Mouse (Mus musculus) heart, embryonic 13.5 days (tissue): ENCODE measurements around the gene Slc9a9. TPM values are rescaled to one million over a fixed set of nuclear protein-coding genes. Genes with fewer than 3 reads are reported as not detected.

Experiments
- ATAC-seq: fragments of 200-750 bp; cut with Nextera tagmentation; 2 replicates; pipeline ENCODE4 v1.8.0; 2017; ENCODE audit warnings: moderate TSS enrichment; ENCODE audit not compliant: insufficient number of reproducible peaks, low FRiP score, low TSS enrichment; ENCODE audit errors: extremely low read depth
- H3K27ac ChIP-seq: fragments of 300-500 bp; sonication (generic); replicated peaks from 2 replicates; pipeline ENCODE4 v1.5.1; 2015; ENCODE audit warnings: moderate library complexity, mild to moderate bottlenecking, inconsistent platforms
- H3K27me3 ChIP-seq: fragments of 300-500 bp; sonication (generic); replicated peaks from 2 replicates; pipeline ENCODE4 v1.6.1; 2015; ENCODE audit warnings: mild to moderate bottlenecking, inconsistent platforms
- H3K36me3 ChIP-seq: fragments of 300-500 bp; sonication (generic); 2 replicates; pipeline ENCODE4 v1.6.1; 2015; ENCODE audit warnings: mild to moderate bottlenecking, inconsistent platforms
- H3K4me1 ChIP-seq: fragments of 300-500 bp; sonication (generic); 2 replicates; pipeline ENCODE4 v1.6.1; 2015; ENCODE audit warnings: inconsistent platforms
- H3K4me2 ChIP-seq: fragments of 300-500 bp; sonication (generic); 2 replicates; pipeline ENCODE4 v1.6.1; 2015; ENCODE audit warnings: inconsistent platforms, mild to moderate bottlenecking, moderate library complexity
- H3K4me3 ChIP-seq: fragments of 300-500 bp; sonication (generic); 2 replicates; pipeline ENCODE4 v1.5.1; 2015; ENCODE audit warnings: moderate library complexity, mild to moderate bottlenecking, inconsistent platforms
- H3K9ac ChIP-seq: fragments of 300-500 bp; sonication (generic); 2 replicates; pipeline ENCODE4 v1.6.1; 2015; ENCODE audit warnings: inconsistent platforms, mild to moderate bottlenecking, moderate library complexity
- H3K9me3 ChIP-seq: fragments of 300-500 bp; sonication (generic); 2 replicates; pipeline ENCODE4 v1.6.1; 2016; ENCODE audit warnings: inconsistent platforms
- WGBS: fragments of 180-500 bp; shearing (Covaris S2); methylation state at CpG from one replicate; pipeline ENCODE4 v1.1.7; 2015; ENCODE audit warnings: mixed read lengths; 5-methylcytosine and 5-hydroxymethylcytosine counted together
- polyA plus RNA-seq: library from polyadenylated mRNA; unstranded; fragments of >200 nt; fragmentation: Nextera tagmentation; extraction: Ambion mirVana; gene quantifications from 2 replicates; pipeline ENCODE4 v1.2.1, GENCODE M21; 2015

The Slc9a9 gene
- polyA plus RNA-seq, 1 experiment from 2014 or later: 3.7 TPM

DNA sequence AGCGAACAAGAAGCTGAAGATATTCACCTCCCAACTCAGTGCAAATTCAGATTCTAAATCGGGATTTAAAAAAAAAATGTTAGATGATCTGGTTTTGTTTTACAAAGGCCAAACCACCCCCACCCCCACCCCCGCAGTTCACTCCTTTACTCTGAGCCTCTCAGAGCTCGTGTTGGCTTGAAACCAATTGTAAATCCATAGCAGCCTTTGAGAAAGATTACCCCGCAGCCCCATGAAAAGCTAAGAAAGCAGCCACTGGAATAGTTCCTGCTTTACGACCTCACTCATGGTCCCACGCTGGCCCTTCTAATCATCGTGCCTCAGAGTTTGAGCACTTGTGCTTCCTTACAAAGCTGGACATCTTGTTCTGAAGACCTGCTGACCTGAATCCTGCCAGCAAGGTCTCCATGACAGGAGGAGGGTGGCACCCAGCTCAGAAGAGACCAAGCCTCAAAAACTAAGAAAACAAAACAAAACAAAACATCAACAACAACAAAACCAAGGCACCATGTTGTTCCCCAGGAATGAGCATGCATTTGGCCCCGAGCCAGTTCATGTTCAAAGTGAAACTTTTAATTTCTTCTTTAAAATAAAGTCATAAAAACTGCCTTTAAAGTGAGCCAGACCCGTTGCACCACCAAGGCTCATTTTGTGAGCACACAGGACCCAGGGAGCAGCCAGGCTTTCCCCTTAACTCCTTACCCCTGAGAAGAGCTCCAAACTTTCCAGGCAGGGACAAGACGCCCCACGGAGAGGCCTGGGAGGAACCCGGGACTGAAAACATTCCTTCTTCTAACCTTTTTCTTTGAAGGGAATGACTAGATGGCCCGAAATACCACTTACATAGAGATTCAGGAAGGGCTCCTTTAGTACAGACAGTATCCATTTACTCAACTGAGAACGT, 516.9 kb downstream of the Slc9a9 start:
- 58% methylated on average over 15 of the region's 15 CpGs for WGBS
- peak overlapping the region; percentile 73 for H3K27ac ChIP-seq
- H3K36me3 ChIP-seq: no peaks in the 10 kb centered on the region
- peaks cover 4% of the 10 kb centered on the region for H3K27me3 ChIP-seq
- H3K9ac ChIP-seq: no peak overlapping the region
- H3K4me1 ChIP-seq: peaks cover 43% of the 10 kb centered on the region
- ATAC-seq: no peak
- no peak overlapping the region for H3K4me3 ChIP-seq
- no peaks in the 10 kb centered on the region for H3K9me3 ChIP-seq
- no peak overlapping the region for H3K4me2 ChIP-seq

DNA sequence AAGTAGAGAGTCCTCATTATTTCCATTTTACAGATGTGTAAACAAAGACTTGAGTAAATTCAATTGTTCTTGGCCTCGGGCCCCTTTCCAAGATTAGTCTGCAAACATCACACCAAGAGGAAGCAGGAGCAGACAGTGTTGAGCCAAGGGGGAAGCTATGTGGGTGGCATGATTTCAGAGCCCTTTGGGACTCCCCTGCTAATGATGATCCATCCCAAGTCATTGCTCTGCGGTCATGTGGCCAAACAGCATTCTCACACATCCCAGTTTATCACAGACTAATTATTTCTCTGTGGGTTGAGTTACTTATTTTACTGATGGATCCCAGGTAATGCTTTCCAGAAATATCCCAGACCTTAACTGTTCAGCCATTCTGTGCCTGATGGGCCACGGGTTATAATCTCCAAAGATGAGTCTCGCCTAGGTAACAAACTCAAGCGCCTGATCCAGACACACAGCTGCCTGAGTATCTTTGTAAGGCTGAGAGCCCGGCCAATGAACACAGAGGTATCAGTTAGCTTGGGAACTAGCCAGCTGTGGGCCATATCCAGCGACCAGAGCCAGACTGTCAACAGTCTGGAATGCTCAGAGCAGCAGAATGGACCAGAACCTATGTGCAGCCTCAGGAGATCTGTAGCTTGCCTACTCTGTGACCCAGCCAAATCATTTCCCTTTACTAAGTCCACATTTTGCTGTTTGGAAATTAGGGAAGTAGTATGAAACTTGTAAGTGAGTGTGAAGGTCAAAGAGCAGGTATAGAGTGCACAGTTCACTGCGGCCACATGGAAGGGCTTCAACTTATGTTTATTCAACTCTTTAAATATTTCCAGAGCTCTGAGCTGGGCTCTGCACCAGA, 518.9 kb downstream of the Slc9a9 start:
- H3K9ac ChIP-seq: no peak overlapping the region
- ATAC-seq: no peak; the same call in 1 of the 2 replicates
- peaks cover 4% of the 10 kb centered on the region for H3K27me3 ChIP-seq
- no peaks in the 10 kb centered on the region for H3K36me3 ChIP-seq
- no peak overlapping the region for H3K4me2 ChIP-seq
- peak overlapping the region; percentile 46 for H3K27ac ChIP-seq
- peaks cover 62% of the 10 kb centered on the region for H3K4me1 ChIP-seq
- WGBS: 50% methylated on average over 8 of the region's 8 CpGs
- no peaks in the 10 kb centered on the region for H3K9me3 ChIP-seq
- no peak overlapping the region for H3K4me3 ChIP-seq

- peak overlapping the region; percentile 46 for H3K27ac ChIP-seq
- no peak overlapping the region for H3K9ac ChIP-seq
- no peak overlapping the region for H3K4me2 ChIP-seq
- H3K27me3 ChIP-seq: peaks cover 4% of the 10 kb centered on the region
- 78% methylated on average over 4 of the region's 4 CpGs for WGBS
- peaks cover 68% of the 10 kb centered on the region for H3K4me1 ChIP-seq
- H3K36me3 ChIP-seq: no peaks in the 10 kb centered on the region
- no peak for ATAC-seq
- H3K9me3 ChIP-seq: no peaks in the 10 kb centered on the region
- no peak overlapping the region for H3K4me3 ChIP-seq
These were observed 519.5 kb downstream of the Slc9a9 start for GRCm38 (mm10) chr9:95189218-95189605.

DNA sequence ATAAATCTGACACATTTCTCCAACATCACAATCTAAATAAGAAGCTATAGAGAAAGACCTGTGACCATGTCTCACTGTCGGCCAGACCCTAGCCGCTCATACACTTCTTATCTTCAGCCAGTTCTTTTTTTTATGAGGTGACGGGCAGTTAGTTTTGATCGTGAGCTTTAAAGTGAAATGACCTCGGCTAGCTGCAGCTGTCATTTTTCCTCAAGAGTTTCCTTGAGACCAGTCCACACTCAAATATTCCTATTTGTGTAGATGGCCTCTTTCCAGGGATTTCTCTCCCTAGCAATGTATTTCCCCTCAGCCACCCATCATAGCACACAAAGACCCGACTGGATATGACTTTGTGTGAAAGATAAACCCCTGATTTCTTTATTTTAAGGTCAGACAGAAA, 521.7 kb downstream of the Slc9a9 start:
- WGBS: 38% methylated on average over 6 of the region's 6 CpGs
- H3K27me3 ChIP-seq: peaks cover 4% of the 10 kb centered on the region
- peaks cover 67% of the 10 kb centered on the region for H3K4me1 ChIP-seq
- no peaks in the 10 kb centered on the region for H3K9me3 ChIP-seq
- no peak overlapping the region for H3K4me3 ChIP-seq
- H3K9ac ChIP-seq: no peak overlapping the region
- no peak overlapping the region for H3K4me2 ChIP-seq
- ATAC-seq: no peak
- 0 out of 2 replicates have a peak overlapping the region, but pooled peaks have one; percentile 32 for H3K27ac ChIP-seq
- H3K36me3 ChIP-seq: no peaks in the 10 kb centered on the region

DNA sequence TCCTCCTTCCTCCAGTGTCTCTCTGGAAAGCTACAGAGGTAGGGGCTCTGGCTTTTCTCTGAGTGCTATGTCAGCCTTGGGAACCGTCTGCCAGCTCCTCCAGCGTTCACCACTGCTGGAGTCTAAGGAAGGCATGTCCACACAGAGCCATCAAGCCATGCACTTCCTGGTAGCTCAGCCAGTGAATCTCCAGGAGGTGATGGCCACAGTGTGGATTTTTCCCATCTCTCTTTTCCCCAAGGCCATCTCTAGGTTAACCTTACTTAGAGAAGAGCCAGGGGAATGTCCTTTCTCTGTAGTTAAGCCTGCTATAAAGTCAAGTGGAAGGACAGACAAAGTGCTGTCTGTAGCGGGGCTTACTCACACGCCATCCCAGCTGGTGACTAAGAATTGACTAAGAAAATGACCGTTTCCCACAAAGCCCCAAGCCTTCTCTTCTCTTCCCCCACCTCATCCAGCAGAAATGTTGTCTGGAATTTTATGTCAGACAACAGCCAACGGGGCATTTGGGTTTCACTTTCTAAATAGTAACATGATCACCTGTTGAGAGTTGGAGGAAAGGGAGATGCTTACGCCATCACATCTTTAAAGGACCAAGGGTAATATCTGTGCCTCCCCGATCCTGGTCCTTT, 523.3 kb downstream of the Slc9a9 start:
- H3K4me2 ChIP-seq: no peak overlapping the region
- H3K27ac ChIP-seq: peak overlapping the region; percentile 74
- no peaks in the 10 kb centered on the region for H3K9me3 ChIP-seq
- 57% methylated on average over 8 of the region's 8 CpGs for WGBS
- peaks cover 55% of the 10 kb centered on the region for H3K4me1 ChIP-seq
- no peaks in the 10 kb centered on the region for H3K36me3 ChIP-seq
- peaks cover 4% of the 10 kb centered on the region for H3K27me3 ChIP-seq
- no peak overlapping the region for H3K4me3 ChIP-seq
- ATAC-seq: no peak
- H3K9ac ChIP-seq: no peak overlapping the region

GRCm38 (mm10) chr9:95193672-95194071, 524.0 kb downstream of the Slc9a9 start:
- peaks cover 5% of the 10 kb centered on the region for H3K27me3 ChIP-seq
- H3K9me3 ChIP-seq: no peaks in the 10 kb centered on the region
- ATAC-seq: no peak
- no peaks in the 10 kb centered on the region for H3K36me3 ChIP-seq
- peaks cover 49% of the 10 kb centered on the region for H3K4me1 ChIP-seq
- no peak overlapping the region for H3K9ac ChIP-seq
- no peak overlapping the region for H3K4me3 ChIP-seq
- H3K4me2 ChIP-seq: peak overlapping the region; percentile 28
- peak overlapping the region; percentile 74 for H3K27ac ChIP-seq
- 39% methylated on average over 3 of the region's 3 CpGs for WGBS

DNA sequence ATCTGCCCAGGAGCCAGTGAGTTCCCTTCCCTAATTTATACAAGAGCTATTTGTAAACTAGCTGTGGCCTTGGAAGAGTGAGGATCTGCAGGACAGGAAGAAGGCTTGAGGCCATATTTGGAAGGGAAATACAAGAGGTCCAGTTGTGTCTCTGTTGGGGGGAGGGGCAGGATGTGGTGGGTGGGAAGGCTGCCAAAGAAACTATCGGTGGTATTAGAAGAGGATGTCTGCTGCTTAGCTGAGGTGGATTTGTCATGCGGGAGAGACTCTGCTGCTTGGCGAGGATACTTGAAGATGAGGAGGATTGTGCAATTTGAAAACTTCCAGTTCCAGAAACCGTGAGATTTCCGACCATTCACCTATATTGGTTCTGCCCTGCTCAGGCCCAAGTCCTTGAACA, 524.4 kb downstream of the Slc9a9 start:
- no peak overlapping the region for H3K4me3 ChIP-seq
- H3K4me1 ChIP-seq: peaks cover 44% of the 10 kb centered on the region
- H3K36me3 ChIP-seq: no peaks in the 10 kb centered on the region
- H3K9me3 ChIP-seq: no peaks in the 10 kb centered on the region
- peaks cover 7% of the 10 kb centered on the region for H3K27me3 ChIP-seq
- H3K4me2 ChIP-seq: peak overlapping the region; percentile 28
- peak overlapping the region; percentile 74 for H3K27ac ChIP-seq
- H3K9ac ChIP-seq: no peak overlapping the region
- WGBS: 27% methylated on average over 5 of the region's 5 CpGs
- ATAC-seq: peak; percentile 29; the same call in 1 of the 2 replicates

GRCm38 (mm10) chr9:95207661-95208060, 538.0 kb downstream of the Slc9a9 start:
- 74% methylated on average over 7 of the region's 7 CpGs for WGBS
- no peaks in the 10 kb centered on the region for H3K36me3 ChIP-seq
- H3K9me3 ChIP-seq: no peaks in the 10 kb centered on the region
- no peak overlapping the region for H3K27ac ChIP-seq
- no peak for ATAC-seq
- no peaks in the 10 kb centered on the region for H3K4me1 ChIP-seq
- H3K4me3 ChIP-seq: no peak overlapping the region
- H3K27me3 ChIP-seq: no peaks in the 10 kb centered on the region
- H3K9ac ChIP-seq: no peak overlapping the region
- H3K4me2 ChIP-seq: no peak overlapping the region

- no peak overlapping the region for H3K4me2 ChIP-seq
- H3K9ac ChIP-seq: no peak overlapping the region
- no peak for ATAC-seq
- H3K36me3 ChIP-seq: no peaks in the 10 kb centered on the region
- no peaks in the 10 kb centered on the region for H3K9me3 ChIP-seq
- no peaks in the 10 kb centered on the region for H3K27me3 ChIP-seq
- H3K4me3 ChIP-seq: no peak overlapping the region
- WGBS: 83% methylated on average over 4 of the region's 4 CpGs
- H3K4me1 ChIP-seq: no peaks in the 10 kb centered on the region
- no peak overlapping the region for H3K27ac ChIP-seq
These were observed 539.0 kb downstream of the Slc9a9 start for GRCm38 (mm10) chr9:95208681-95209080.

DNA sequence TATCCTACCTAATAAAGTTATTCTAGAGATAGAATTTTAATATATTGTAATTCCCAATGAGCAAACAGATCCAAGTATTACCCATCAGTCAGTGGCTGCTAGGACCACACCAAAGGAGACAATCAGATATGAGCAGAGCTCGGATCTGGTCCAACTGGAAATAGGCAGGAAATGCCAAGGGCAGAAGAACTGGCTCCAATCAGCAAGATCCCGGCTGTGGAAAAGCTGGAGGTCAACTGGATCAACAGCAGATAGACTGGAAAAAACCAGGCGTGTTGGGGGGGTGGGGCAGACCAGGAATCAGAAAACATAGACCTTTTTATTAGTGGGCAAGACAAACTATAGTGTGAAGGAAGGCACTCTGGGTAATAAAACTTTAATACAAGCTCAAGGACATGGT, 550.3 kb downstream of the Slc9a9 start:
- WGBS: 48% methylated on average over 3 of the region's 3 CpGs
- H3K36me3 ChIP-seq: no peaks in the 10 kb centered on the region

GRCm38 (mm10) chr9:95221310-95221709, 551.6 kb downstream of the Slc9a9 start:
- no peak overlapping the region for H3K4me3 ChIP-seq
- peaks cover 3% of the 10 kb centered on the region; the same call in 1 of the 2 replicates for H3K4me1 ChIP-seq
- H3K27me3 ChIP-seq: no peaks in the 10 kb centered on the region
- no peaks in the 10 kb centered on the region for H3K36me3 ChIP-seq
- no peak overlapping the region for H3K4me2 ChIP-seq
- H3K9me3 ChIP-seq: no peaks in the 10 kb centered on the region
- WGBS: 77% methylated on average over 5 of the region's 5 CpGs
- ATAC-seq: no peak
- H3K27ac ChIP-seq: no peak overlapping the region
- no peak overlapping the region for H3K9ac ChIP-seq

More for the DNA sequence above, 550.3 kb downstream of the Slc9a9 start:
- no peak overlapping the region for H3K27ac ChIP-seq
- H3K4me3 ChIP-seq: no peak overlapping the region
- no peak overlapping the region for H3K4me2 ChIP-seq
- no peaks in the 10 kb centered on the region for H3K27me3 ChIP-seq
- peaks cover 3% of the 10 kb centered on the region; the same call in 1 of the 2 replicates for H3K4me1 ChIP-seq
- no peak overlapping the region for H3K9ac ChIP-seq
- H3K9me3 ChIP-seq: no peaks in the 10 kb centered on the region
- ATAC-seq: no peak
